9 mouse cellular contexts compared by ENCODE assay signal in the genomic region with DNA sequence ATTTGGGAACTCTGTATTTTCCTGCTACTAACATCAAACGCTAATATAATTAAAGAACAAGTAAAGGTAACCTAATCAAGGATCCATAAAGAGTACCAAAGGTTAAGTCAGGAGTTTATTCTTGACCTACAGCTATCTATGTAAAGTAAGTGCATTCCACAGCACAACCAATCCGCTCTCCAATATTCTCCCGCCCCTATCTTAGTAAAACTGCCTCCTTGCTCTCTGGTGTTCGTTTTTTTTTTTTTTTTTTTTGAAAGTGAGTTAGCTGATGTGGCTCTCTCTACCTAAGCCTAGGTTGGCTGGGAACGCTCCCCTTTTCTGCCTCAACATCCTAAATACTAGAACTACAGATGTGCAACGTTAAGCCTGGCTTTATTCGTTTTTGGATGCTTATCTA. TPM values are rescaled to one million over a fixed set of nuclear protein-coding genes. Genes with fewer than 3 reads are reported as not detected.
DNase-seq lines count a peak whose midpoint lies in the region; ATAC-seq and TF ChIP-seq lines count a peak whose summit lies in the region.
"Had no signal": no experiment of that assay in that cellular context is flagged by ENCODE, and none has a peak within 500 bp of the region (broad histone marks: within the 10 kb centered on the region; RNA-seq: fewer than 3 reads in every experiment).

No protein-coding gene starts in this region.

- H3K27me3 ChIP-seq in heart, embryonic 14.5 days (ENCODE audit: control insufficient read depth, insufficient read depth, low read length) = no peaks in the 10 kb centered on the region
- no peaks in the 10 kb centered on the region for H3K27me3 ChIP-seq in hindbrain, embryonic 12.5 days
- H3K27me3 ChIP-seq in midbrain, embryonic 13.5 days = peaks cover 7% of the 10 kb centered on the region

- ATAC-seq in heart, embryonic 14.5 days (ENCODE audit: insufficient number of reproducible peaks, insufficient read depth, low FRiP score, low read depth) = no peak
- no peak for ATAC-seq in hindbrain, embryonic 12.5 days (ENCODE audit: low FRiP score)
- no peak for ATAC-seq in midbrain, embryonic 13.5 days

- TF ChIP-seq CTCF in bone marrow macrophage, adult 2 months (IDR thresholded peaks at IDR 0.05; ENCODE audit: low read depth, low read length) = no peak

- H3K27ac ChIP-seq in heart, embryonic 14.5 days (replicated peaks in 1 of 2; ENCODE audit: control insufficient read depth in 1 of 2, insufficient read depth in 1 of 2, low read depth in 2 of 2, low read length in 2 of 2) = no peak overlapping the region
- no peak overlapping the region for H3K27ac ChIP-seq in bone marrow macrophage, adult 2 months (ENCODE audit: insufficient read depth, low read depth, low read length)
- no peak overlapping the region for H3K27ac ChIP-seq in hindbrain, embryonic 12.5 days
- H3K27ac ChIP-seq in midbrain, embryonic 13.5 days = no peak overlapping the region

- H3K4me3 ChIP-seq in heart, embryonic 14.5 days (ENCODE audit: control insufficient read depth in 1 of 2, insufficient read depth in 1 of 2, low read depth in 1 of 2, low read length in 2 of 2) = peak overlapping the region; percentile 3 to 99; a peak in 3 of 4 replicates
- peak overlapping the region; percentile 83 for H3K4me3 ChIP-seq in bone marrow macrophage, adult 2 months (ENCODE audit: insufficient read depth, low read length)
- H3K4me3 ChIP-seq in hindbrain, embryonic 12.5 days = peak overlapping the region; percentile 89; the same call in 1 of the 2 replicates
- peak overlapping the region; percentile 93 for H3K4me3 ChIP-seq in midbrain, embryonic 13.5 days (replicated peaks)

- no peaks in the 10 kb centered on the region for H3K36me3 ChIP-seq in heart, embryonic 14.5 days (ENCODE audit: control insufficient read depth, insufficient read depth, low read length)
- no peaks in the 10 kb centered on the region for H3K36me3 ChIP-seq in hindbrain, embryonic 12.5 days
- no peaks in the 10 kb centered on the region for H3K36me3 ChIP-seq in midbrain, embryonic 13.5 days

- peaks cover 2 to 11% of the 10 kb centered on the region in 2 experiments for H3K4me1 ChIP-seq in heart, embryonic 14.5 days (ENCODE audit: control insufficient read depth in 2 of 2, insufficient read depth in 2 of 2, low read length in 2 of 2)
- peaks cover 21% of the 10 kb centered on the region for H3K4me1 ChIP-seq in bone marrow macrophage, adult 2 months (ENCODE audit: control insufficient read depth, insufficient read depth, low read length)
- H3K4me1 ChIP-seq in hindbrain, embryonic 12.5 days = peaks cover 4% of the 10 kb centered on the region; the same call in 1 of the 2 replicates
- H3K4me1 ChIP-seq in midbrain, embryonic 13.5 days (replicated peaks) = peaks cover 15% of the 10 kb centered on the region; the same call in 1 of the 2 replicates

- no peak for DNase-seq in heart, postnatal 4 days
- DNase-seq in right cerebral cortex, postnatal 14 days = no peak
- no peak for DNase-seq in cerebellum, adult 11 months
- DNase-seq in B cell, adult 2 months = no peak
- DNase-seq: kidney, adult 18-20 months had no signal

- TF ChIP-seq POLR2A in bone marrow macrophage, adult 2 months (IDR thresholded peaks at IDR 0.05; ENCODE audit: borderline replicate concordance, low read depth, low read length) = no peak

- peak overlapping the region; percentile 79 for H3K4me2 ChIP-seq in heart, embryonic 14.5 days (ENCODE audit: low read length)
- peak overlapping the region; percentile 82 for H3K4me2 ChIP-seq in hindbrain, embryonic 12.5 days (replicated peaks)
- H3K4me2 ChIP-seq in midbrain, embryonic 13.5 days (replicated peaks) = peak overlapping the region; percentile 76

- WGBS in heart, embryonic 14.5 days = 8% methylated on average over 7 of the region's 7 CpGs
- 23% methylated on average over 7 of the region's 7 CpGs for WGBS in hindbrain, embryonic 12.5 days
- 24% methylated on average over 7 of the region's 7 CpGs for WGBS in midbrain, embryonic 13.5 days

- peak overlapping the region; percentile 94 for H3K9ac ChIP-seq in heart, embryonic 14.5 days (ENCODE audit: low read length)
- no peak overlapping the region for H3K9ac ChIP-seq in hindbrain, embryonic 12.5 days
- H3K9ac ChIP-seq in midbrain, embryonic 13.5 days (replicated peaks) = no peak overlapping the region

- 0 out of 2 replicates have a peak, but pooled peaks cover 2% of the 10 kb centered on the region for H3K9me3 ChIP-seq in heart, embryonic 14.5 days (ENCODE audit: control insufficient read depth, low read length)
- H3K9me3 ChIP-seq in hindbrain, embryonic 12.5 days (replicated peaks) = no peaks in the 10 kb centered on the region
- H3K9me3 ChIP-seq in midbrain, embryonic 13.5 days = no peaks in the 10 kb centered on the region

RNA-seq across cellular contexts. Expression of a gene that starts 1.2 kb away (rescaled TPM):
- polyA plus RNA-seq in heart, embryonic 14.5 days (2014; fragmentation: Nextera tagmentation; extraction: Ambion mirVana) = 10.3 and 10.5 TPM in 2 replicates
- 10 to 100 TPM; 21.3 to 24.6 TPM for total RNA-seq in heart, postnatal 4 days (2021)
- 37.9 and 41.6 TPM in 2 replicates for polyA plus RNA-seq in bone marrow macrophage, adult 2 months (2012; ENCODE audit: insufficient read depth, insufficient read length, missing spikeins)
- 12.7 and 12.9 TPM in 2 replicates for polyA plus RNA-seq in hindbrain, embryonic 12.5 days (2016; fragmentation: Nextera tagmentation; extraction: Ambion mirVana)
- polyA plus RNA-seq in midbrain, embryonic 13.5 days (2015; fragmentation: Nextera tagmentation; extraction: Ambion mirVana) = 6.0 and 6.3 TPM in 2 replicates

RNA-seq across cellular contexts. Expression of a gene that starts 36.4 kb away (rescaled TPM):
- 17.0 and 19.6 TPM in 2 replicates for polyA plus RNA-seq in heart, embryonic 14.5 days (2014; fragmentation: Nextera tagmentation; extraction: Ambion mirVana)
- 1 to 10 TPM; 8.6 to 8.7 TPM for total RNA-seq in heart, postnatal 4 days (2021)
- polyA plus RNA-seq in bone marrow macrophage, adult 2 months (2012; ENCODE audit: insufficient read depth, insufficient read length, missing spikeins) = 8.9 and 9.4 TPM in 2 replicates
- 17.2 and 18.0 TPM in 2 replicates for polyA plus RNA-seq in hindbrain, embryonic 12.5 days (2016; fragmentation: Nextera tagmentation; extraction: Ambion mirVana)
- polyA plus RNA-seq in midbrain, embryonic 13.5 days (2015; fragmentation: Nextera tagmentation; extraction: Ambion mirVana) = 18.7 and 20.4 TPM in 2 replicates

RNA-seq across cellular contexts. Expression of a gene that starts 58.0 kb away (rescaled TPM):
- 0.15 TPM in 1 of 2 replicates, not detected in the other for polyA plus RNA-seq in heart, embryonic 14.5 days (2014; fragmentation: Nextera tagmentation; extraction: Ambion mirVana)
- total RNA-seq in heart, postnatal 4 days (2021) = not detected
- polyA plus RNA-seq in bone marrow macrophage, adult 2 months (2012; ENCODE audit: insufficient read depth, insufficient read length, missing spikeins) = not detected in 2 replicates
- not detected in 2 replicates for polyA plus RNA-seq in hindbrain, embryonic 12.5 days (2016; fragmentation: Nextera tagmentation; extraction: Ambion mirVana)
- not detected in 2 replicates for polyA plus RNA-seq in midbrain, embryonic 13.5 days (2015; fragmentation: Nextera tagmentation; extraction: Ambion mirVana)
